Mouse (Mus musculus): ENCODE measurements at regions not wholly inside any gene's neighbourhood (a gene's known extent, or its start where the extent isn't known, plus 50 kb on each side); places are given as distances from the start of the nearest gene placed in this dataset.
"Not testable (repeated sequence)": the region's sequence is repeated elsewhere in the genome, so short reads cannot be mapped to it uniquely, and the experiment has no call there.

DNA sequence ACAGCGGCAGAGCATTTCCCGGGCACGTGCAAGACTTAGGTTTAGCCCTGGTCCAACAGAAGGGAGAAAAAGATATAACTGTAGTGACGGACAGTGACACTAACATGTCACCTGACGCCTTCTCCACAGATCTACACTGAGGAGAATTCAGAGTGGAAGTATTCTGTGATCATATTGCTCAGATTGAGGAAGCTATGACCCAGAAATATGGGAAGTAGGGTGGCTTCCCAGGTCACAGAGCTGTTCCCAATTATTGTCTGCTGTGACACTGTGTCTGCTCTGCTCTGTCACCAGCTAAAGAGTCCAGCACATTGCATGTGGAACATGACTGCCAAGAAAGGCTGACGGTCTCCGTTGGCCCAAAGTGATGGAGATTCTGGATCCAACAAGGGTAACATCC lies 167.0 kb downstream of the Tomm20 start:
- in situ Hi-C loops (cut with MboI, MseI), result no loop called here

DNA sequence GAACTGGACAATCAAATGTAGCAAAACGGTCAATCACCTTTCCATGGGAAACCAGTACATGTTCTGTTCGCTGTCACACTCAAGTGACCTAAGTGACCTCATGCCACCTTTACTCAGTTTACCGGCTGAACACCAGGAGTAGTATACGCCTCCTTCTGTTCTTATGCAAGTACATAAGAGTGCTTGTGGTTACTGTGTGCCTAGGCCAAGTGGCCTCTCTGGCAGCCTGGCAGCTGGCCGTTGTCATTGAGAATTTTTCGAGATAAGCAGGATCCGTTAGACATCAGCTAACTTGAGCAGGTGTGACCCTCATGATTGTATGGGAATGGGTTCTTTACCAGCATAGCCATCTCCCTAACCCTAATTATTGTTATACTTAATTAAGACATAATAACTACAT lies 167.5 kb downstream of the Tomm20 start:
- in situ Hi-C loops (cut with MboI, MseI), result no loop called here

DNA sequence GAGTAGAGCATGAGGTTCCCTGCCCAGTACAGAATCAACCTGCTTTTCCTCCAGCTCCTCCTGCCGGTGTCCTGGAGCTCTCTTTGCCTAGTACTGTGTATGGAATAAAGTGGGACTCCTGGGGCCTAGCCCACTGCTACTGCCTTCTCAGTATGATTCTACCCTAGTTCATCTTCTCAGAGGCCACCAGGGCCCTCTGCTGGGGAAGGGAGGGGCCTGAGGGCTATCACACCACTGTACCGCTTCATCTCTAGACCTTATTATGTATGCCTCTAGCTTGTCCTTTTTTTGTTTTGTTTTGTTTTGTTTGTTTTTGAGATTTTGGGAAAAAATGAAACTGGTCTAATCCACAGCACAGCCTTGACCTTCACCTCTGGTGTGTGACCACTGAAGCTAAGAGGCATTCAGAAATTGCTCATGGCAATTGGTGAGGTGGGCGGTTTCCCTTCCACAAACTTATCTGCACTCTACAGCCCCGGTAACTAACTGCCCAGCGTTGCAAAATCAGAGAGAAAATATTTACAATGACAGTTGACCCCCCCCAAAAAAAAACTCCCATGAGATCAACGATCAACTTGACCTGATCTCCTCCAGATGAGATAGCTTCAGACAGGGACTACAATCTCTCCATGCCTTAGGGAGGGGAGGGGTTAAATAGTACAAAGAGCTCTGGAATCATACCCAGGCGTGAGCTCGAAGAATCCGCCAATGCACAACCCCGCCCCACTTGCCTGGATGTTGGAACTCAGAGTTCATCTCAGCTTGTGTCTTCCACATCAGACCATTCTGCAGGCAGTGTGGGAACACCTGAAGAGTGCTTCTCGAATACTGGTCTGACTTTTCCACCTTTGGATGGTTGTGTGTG lies 168.8 kb downstream of the Tomm20 start:
- in situ Hi-C loops (cut with MboI, MseI), result no loop called here

DNA sequence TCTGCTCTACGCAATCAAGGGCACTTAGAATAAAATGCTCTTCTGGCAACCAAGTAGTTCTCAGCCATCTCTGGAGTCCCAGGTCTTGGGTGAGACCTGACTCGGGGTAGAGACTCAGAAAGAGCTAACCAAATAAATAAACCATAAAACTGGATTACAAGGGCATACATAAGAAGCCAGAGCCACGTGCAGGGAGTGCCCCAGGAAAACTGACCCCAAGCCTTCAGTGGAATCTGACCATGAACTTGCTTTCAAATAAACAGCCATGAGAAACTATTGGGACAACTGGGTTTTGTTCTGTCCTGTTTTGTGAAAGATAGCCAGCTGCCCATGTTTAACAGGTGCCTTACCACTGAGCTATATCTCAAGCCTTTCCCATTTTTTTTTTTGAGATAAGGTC lies 170.3 kb downstream of the Tomm20 start:
- in situ Hi-C loops (cut with MboI, MseI), result no loop called here

DNA sequence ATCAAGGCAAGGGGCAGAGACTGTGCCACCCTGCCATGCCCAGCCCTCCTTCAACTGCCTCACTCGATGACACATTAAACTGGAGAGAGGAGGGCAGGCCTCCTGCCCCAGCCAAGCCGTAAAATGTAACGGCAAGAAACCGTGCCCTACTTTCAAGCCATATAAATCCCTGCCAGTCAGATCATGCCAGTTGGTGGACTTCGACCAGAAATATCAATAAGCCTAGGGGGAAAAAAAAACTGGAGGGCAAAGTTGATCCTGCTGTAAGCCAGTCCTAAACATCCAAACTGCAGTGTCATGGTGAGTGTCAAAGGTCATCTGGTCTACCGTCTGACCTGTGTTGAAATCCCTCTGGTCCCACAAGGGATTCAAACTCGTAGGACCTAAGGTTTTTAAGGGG lies 170.8 kb downstream of the Tomm20 start:
- in situ Hi-C loops (cut with MboI, MseI), result no loop called here

DNA sequence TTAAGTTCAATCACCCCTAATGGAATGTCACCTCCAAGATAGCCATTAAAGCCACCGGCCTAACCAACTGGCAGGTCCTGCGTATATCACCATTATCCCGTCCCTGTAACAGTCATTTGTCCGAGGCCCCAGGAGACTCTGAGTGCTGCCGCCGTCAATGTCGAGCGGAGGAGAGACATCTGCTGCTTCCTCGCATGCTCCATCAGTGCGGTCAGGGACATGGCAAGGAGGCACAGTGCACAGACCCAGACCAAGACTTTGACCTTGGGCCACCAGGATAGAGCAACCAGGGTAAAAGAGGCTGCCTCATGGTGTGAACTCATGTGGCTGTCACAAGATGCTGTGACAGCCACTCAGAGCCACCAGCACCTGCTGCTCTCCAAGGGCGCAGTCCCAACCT lies 172.9 kb downstream of the Tomm20 start:
- in situ Hi-C loops (cut with MboI, MseI), result no loop called here

DNA sequence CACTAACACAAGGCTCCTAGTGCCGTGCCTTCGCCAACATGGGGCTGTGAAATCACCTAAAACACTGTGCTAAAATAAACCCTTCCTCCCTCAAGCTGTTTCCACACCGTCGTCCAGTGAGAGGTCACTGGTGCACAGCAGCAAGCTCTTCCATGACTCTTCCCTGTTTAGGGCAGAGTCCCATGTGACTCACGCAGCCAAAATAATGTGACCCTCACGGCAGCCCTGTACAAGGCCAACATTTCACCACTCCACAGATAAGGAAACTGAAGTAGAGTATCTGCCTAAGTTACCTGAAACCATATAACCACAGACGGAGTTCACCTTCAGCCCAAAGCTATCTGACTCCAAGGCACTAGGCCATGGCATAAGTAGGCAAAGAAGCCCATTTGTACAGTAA lies 173.4 kb downstream of the Tomm20 start:
- in situ Hi-C loops (cut with MboI, MseI), result no loop called here

DNA sequence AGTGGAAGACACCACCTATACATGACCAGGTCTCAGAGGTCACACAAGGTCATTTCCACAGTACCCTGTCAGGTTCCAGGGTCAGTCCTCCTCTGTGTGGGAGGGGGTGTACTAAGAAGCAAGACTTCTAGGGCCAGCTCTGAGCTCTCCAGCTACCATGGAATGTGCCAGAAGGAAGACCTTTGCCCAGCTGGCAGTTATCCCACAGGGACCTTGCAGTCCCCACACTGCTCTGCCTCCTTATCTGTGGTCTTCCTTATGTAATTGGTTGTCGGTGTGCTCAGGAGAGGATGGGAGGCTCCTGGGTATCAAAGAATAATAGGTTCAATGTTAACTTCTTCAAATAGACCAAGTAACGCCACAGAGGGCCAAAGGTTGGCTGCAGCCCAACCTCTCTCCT lies 175.3 kb downstream of the Tomm20 start:
- in situ Hi-C loops (cut with MboI, MseI), result not testable (repeated sequence)

DNA sequence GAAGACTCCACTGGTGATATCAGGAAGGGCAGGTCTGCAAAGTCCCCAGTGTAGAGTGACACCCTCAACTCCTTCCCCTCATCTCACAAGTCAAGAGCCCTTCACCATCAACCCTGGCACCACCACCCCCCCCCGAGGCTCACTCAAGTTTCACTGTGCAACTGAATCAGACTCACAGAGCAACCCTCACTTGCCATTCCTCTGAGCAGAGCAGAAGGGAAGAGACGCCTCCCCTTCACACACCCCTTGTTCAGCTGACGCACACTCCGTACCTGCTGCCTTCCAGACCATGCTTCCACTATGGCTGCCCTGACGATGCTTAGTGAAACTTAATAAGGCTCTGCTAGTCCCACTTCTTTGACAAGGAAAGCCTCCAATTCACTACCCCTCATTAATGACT lies 174.4 kb upstream of the Irf2bp2 start:
- in situ Hi-C loops (cut with MboI, MseI), result no loop called here

DNA sequence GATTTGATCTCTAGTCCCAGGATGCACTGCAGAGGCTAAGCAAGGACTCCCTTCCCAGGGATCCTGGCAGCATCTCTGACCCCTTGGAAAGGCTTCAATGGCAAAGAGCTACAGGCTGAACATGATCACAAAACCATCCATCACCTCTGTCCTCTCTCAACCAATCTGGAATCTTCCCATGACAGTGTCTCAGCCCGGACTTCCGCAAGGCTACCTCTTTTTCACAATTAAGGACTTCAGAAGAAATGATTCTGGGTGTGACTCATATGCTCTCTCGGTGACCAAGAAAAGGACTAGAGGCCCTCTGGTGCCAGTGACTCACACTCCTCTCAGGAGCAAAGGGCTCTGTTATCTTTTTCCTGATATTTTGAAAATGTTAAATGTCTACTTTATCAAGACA lies 173.6 kb upstream of the Irf2bp2 start:
- in situ Hi-C loops (cut with MboI, MseI), result no loop called here

DNA sequence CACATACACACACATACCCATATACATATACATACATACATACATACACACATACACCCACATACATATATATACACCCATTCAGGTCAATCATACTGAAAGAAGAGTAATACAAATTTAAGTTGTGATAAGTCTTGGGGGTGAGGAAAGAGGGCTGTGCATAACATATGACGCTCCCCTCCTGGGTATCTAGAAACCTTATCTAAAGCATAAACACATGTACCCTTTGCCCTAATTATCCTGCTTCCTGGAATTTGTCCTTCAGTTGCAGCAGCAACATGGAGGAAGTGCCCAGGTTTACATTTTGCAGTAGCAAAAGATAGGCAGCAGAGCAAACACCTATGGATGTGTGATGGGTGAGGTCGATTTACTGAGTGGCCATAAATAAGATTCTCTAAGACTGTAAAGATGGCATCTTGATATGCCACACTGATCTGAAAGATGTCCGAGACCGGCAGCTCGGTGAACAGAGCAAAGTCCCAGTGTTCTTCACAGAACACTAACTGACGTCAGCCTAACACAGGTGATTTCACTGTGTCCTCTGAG lies 172.0 kb upstream of the Irf2bp2 start:
- in situ Hi-C loops (cut with MboI, MseI), result no loop called here

DNA sequence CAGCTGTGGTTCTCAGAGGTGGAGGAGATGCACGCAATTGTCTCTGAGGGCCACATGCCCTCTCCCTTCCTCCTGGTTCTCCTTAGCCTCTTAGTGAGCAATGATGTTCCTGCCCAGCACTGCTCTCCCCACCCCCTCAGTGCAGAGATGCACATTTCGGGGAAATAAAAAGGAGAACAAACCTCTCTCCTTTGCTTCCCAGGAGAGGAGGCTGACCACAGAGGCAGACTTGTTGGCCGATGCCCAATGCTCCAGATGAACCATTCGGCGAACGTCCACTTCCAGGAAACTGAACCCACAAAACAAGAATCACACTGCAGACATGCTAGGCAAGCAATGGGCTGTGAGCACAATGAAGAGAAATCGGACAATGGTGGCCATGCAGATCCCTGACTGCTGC lies 169.8 kb upstream of the Irf2bp2 start:
- in situ Hi-C loops (cut with MboI, MseI), result no loop called here

DNA sequence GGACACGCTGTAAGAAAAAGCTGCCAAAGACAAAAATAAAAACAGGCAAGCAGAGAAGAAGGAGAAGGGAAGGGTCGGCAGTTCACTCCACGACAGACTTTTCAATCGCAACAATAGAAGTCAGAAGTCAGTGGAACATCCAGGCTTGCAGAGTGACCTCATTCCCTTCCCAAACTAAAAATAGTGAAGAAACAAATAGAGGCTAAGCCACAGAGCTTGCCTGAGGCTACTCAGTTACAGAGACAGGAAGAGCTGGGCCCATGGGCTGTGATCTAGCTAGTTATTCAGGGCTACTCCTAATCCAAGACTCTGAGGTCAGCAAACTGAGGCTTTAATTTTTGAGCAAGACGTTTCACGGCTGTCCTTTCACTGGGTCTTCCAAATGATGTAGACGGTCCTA lies 165.9 kb upstream of the Irf2bp2 start:
- in situ Hi-C loops (cut with MboI, MseI), result no loop called here

DNA sequence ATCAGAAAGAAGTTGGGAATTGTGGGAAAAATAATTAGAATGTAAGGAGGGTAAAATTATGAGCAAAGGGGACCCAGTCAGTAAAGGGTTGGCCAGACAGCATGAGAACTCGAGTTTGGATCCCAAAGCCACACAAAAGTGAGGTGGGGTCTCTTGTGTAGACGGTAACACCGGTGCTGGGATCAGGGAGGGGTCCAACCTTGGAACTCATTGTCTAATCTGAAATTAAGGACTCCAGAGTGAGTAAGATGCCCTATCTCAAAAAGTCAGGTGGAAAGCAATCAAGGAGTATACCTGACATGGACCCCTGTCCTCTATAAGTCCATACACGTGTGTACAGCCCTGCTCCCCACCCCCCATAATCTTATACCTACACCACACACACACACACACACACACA lies 165.2 kb upstream of the Irf2bp2 start:
- in situ Hi-C loops (cut with MboI, MseI), result no loop called here

DNA sequence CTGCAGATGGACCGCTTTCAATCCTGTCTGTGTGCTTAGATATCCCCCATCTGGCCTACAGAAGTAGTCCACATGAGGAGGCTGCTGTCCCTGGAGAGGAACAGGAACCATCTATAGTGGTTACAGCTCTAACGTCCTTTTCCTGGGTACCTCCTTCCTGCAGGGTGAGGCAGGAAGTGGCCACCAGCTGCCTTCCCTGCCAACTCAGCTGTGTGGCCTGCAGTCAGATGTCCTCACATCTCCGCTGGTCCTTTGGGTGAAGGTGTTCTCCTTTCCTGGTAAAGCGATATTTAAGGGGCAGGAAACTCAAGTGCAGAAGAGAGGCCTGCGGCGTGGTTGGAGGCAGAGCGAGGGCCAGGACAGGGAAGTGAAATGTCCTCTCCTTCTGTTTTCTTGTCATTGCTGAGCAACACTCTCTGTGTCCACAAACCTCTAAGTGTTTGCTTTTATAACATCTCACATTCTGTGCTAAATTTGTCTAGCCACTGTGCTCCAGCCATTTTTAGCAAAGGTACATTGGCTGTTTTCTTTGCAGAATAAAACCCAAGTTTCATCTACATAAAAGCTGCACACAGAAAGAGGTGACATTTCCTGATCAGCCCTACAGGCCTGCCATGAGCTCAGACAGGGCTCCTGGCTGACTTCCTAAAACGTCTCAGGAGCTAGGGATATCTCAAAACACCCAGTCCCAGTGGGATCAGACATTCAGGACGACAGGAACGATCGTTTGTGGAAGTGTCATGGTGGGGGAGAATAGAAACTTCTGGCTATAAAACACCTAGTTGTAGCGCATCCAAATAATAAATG lies 164.4 kb upstream of the Irf2bp2 start:
- in situ Hi-C loops (cut with MboI, MseI), result no loop called here

DNA sequence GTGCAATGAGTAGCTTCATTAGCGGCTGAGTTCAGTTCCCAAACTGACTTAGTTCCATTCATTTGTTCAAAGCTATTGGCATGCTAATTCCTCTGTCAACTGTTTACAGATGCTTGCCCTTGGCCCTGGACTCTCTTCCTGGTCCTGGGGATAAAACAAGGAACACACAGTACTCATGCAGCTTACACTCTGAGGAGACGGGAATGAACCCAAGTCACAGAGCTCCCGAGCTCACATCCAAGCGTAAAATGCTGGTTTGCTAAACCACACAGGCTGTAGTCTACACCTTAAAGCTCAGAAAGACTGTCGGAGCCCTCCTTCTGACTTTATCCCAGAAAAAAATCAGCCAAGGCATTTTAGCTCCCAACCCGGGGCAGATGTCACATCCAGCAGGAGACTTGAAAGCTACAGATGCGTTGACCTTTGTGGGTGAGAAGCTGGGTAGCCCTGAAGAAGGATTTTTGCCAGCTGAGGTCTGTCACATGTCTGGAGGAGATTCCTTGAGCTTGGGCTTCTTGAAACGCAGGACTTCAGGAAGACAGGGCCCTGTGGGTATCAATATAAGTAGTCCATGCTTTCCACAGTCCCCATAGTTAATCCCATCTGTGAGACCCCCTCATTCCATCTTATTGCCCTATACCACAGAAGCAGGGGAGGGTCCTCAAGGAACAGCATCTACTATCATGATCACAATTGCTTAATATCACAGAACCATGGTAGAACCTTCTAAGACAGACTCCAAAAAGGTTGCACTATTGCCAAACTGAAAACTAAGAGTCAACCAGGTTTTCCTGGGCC lies 162.7 kb upstream of the Irf2bp2 start:
- in situ Hi-C loops (cut with MboI, MseI), result no loop called here

DNA sequence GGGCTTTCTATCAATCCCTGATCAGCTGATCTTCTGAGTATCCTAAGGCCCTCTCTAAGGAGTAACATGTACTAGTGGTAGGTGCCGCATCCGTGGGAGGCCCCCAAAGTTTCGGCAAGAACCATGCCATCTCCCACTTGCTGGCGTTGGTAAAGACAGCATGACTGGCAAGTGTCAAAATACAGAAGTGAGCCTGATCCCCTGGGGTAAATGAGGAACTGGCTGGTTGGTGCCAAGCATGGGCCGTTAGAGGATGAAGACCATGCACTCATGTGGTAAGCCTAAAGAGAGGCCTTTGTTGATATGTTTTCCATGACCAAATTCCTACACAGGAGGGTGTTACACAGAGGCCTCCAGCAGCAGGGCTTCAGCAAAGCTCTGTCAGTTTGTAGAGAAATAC lies 161.9 kb upstream of the Irf2bp2 start:
- in situ Hi-C loops (cut with MboI, MseI), result no loop called here

DNA sequence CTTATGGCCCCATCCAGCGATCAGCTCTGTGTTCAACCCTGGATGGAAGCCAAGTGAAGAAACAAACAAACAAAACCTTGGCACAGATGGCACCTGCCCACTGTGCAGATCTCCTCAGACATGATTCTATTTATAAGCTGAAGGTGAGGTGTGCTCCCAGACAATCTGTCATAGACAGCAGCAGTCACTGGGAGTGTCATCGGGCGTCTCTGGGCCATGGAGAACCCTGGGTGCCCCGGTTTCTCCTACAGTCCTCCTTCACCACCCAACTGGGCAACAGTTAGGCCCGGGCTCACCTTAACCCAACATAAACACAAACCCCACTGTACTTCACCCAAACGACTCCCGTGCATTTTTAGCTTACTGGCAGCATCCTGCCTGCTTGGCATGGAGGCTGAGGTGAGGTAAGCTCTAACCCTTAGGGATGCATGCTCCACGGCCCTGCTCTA lies 160.6 kb upstream of the Irf2bp2 start:
- in situ Hi-C loops (cut with MboI, MseI), result no loop called here

DNA sequence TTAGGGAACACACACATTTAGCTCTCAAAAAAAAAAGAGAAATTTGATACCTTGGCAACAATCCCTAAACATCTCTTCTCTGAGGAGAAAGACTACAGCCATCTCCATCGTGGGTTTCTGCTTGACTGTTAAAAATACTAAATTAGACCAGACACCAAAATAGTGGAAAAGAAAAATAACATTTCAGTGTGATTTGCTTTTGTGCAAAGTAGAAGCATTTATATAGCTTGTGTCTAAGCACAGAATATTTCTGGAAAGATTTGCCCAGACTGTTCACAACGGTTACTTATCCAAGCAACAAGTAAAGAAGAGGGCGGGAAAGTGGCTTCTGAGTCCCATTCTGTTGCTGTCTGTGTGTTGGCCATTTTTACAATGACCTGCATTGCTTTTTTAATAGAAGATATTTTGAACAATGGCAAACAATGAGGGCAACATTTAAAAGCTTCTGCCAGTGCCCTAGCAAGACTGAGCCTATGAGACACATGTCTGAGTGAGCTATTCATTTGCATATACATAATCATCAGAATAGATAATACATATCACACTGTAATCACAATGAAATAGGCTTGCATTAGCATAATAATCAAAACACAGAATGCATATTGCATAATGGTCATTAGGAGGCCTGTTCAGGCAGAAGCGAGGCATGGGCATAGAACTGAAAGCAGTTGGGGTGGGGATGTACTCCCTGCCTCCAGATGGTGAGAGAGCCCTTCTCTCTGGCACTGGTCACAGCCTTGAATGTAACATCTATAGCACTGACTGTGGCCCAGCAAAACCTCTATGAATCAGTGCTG lies 159.5 kb upstream of the Irf2bp2 start:
- in situ Hi-C loops (cut with MboI, MseI), result no loop called here

DNA sequence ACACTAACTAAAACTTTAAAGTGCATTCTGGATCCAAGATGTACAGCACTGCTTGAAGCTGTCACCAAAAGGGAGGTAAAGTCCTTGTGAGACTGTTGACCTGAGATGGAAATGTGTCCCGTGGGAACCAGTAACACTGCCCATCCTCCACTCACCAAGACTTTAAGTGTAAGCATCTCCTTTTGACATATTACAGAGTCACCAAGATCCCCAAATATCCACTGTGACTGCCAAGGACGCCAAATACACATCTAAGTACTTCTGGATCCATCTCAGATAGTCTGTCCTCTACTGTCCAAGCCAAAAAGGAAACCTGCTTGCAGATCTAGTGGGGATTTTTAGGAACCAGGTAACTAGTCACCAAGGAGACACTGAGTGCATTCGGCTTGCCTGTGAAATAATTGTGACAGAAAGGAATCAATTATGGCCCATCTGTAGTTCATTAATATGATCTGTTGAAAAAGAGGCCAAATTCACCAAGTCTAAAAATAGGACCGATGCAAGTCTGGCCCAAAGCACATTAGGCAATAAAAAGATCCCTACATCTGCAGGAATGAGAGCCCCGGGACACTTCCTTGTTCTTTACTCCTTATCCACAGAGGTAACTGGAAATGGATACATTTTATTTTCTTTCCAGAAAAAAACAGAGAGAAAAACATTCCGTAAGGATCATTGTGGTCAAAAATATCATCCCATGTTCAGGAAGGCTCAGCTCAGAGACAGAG lies 157.8 kb upstream of the Irf2bp2 start:
- in situ Hi-C loops (cut with MboI, MseI), result no loop called here
